Mouse (Mus musculus) G1E-ER4 (cell line): ENCODE results near the gene Lama1. TPM values are rescaled to one million over a fixed set of nuclear protein-coding genes. Genes with fewer than 3 reads are reported as not detected.

ENCODE experiments used
- GATA1 ChIP-seq: IDR thresholded peaks from one replicate; pipeline ENCODE4 v1.8.0; 2012; ENCODE audit warnings: low read length, inconsistent platforms
- polyA plus RNA-seq: library from polyadenylated mRNA; stranded (reverse); fragments of >175 nt; gene quantifications from 2 replicates; pipeline ENCODE4 v1.2.3, GENCODE M21; 2012

Lama1 gene
- polyA plus RNA-seq, 1 experiment = not detected

DNA sequence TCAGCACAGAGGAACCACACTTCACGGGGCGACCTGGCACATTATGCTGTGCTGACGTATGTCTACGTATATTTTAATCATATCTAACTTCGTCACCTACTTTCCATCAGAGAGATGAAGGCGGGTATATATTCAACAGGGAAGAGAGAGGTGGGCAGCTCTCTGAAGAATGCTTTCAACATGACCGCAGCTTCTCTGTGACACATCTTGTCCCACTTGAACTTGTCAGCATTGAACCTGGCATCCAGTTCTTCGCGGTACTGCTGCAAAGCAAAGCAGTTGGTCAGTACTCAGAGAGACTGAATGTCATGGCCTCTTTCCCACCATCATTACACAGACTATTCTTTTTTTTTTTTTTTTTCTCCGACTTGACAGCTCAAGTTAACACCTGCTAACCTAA, 167.3 kb downstream of the Lama1 start:
- no peak for TF ChIP-seq GATA1

DNA sequence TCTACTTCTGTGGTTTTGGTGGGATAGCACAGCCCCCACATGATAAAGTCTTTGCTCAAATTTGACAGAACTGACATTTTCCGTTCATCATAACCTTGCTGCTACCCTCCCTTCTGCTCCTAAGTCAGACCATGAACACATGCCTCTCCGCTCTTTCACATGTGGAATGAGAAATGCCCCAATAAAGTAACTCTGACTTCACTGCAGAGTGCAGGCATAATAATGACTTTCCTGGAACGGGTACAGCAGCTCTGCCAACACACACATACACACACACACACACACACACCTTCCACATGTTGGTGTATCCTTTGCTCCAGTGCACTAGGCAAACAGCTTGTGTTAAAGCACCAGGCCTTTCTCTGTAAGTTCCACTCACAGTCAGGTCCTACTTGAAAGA, 167.9 kb downstream of the Lama1 start:
- TF ChIP-seq GATA1 = no peak

DNA sequence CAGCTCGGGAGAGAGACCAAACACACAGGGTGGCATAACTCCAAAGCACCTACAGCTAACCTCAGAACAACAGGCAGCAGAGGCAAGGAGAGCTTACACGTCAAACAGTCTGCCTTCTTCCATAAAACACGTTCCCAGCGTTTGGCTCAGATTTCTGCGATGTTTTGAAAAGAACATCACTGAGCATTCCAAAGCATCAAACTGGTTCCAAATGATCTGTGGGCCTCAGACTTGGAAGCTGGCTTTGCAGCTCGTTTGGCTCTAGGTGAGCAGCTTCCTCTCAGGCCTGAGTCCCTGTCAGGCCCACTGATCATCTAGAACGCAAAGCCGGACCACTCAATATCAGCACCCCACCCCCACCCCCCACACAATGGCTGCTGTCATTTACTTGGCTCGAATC, 169.0 kb downstream of the Lama1 start:
- no peak for TF ChIP-seq GATA1

DNA sequence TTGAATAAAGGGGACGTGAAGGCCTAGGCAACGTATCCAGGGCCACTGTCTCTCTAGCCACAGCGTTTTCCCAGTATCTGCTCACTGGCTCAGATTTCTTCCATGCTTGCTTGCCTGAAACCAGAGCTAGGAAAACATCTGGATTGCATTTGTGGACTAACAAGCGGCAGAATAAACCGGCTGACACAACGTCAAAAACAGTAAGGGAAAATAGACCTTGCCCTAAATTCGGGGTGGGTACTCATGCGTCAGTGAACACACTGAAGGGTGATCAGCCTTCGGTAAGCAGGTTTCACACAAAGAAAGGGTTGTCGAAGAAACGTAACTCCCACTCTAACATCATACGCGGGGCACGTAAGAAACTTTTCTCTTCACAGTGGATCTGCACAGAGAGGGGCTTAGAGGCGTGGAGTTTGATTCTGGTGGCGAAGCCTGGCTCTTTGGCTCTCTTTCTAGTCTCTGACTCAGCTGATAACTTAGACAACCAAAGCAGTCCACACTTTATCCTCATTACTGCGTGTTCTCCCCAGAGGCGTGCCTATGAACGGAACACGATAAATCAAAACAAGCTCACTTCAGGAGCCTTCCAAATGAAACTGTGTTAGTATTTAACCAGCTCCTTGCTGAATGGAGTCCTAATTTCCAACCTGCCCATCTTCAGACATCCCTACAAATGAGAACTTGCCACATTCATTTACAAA, 169.6 kb downstream of the Lama1 start:
- no peak for TF ChIP-seq GATA1

DNA sequence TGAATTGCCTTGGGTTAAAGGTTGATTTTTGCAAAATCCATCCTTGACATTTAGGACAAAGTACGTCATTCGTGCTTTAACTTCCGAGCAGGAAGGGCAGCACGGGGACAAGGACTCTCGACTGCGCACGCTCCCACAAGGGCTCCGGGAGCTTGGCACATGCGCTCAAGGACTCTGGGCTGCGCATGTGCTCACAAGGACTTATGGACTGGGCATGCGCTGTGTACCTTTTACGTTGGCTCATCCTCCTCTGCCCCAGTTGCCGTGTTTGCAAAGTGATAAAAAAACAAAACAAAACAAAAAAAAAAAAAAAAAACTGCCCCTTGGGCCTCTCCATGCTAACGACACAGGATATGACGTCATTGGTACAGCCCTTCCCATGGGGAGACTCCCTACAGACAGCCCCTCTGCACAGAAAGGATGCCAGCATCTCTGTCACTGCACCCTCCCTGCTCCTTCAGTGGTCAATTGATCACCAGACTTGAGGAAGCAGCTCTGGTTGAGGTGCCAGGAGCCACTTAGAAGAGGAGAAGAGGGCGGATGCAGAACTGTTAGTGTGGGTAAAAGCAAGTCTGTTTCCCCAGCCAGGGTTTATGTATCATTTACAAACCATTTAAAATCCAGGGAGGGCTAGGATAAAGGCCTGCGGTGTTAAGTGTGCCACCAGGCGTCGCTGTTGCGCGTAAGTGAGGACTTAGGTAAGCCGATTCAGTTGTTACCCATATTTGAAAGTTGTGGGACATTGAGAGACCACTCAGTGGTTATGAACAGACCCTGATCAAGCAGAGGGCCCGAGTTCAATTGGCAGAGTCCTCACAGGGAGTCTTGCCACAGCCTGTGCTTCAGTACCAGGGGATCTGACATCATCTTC, 172.9 kb downstream of the Lama1 start:
- no peak for TF ChIP-seq GATA1

Other genes starting within 250 kb of the Lama1 start
- gene Lrrc30, start 64.5 kb upstream of the Lama1 start, polyA plus RNA-seq = not detected in 2 replicates